Mouse (Mus musculus): ENCODE results near the gene Tlcd1. TPM values are rescaled to one million over a fixed set of nuclear protein-coding genes. Genes with fewer than 3 reads are reported as not detected.

Tlcd1 gene
- polyA plus RNA-seq, 1 experiment from 2014 or later: 14.7 TPM

DNA sequence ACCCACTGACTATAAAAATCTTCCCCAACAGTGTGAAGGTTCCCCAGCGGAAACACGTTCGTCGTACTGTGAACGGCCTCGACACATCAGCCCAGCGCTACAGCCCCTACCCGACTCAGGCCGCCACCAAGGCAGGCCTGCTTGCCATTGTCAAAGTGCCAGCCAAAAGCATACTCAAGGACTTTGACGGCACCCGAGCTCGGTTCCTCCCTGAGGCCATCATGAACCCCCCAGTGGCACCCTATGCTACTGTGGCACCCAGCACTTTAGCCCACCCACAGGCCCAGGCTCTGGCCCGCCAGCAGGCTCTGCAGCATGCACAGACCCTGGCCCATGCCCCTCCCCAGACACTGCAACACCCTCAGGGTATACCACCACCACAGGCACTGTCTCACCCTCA, 22.7 kb upstream of the Tlcd1 start:
- 87% methylated on average over 13 of the region's 13 CpGs for WGBS
- Histone ChIP-seq H3K4me3 (ENCODE audit: control insufficient read depth in 1 of 2, insufficient read depth in 1 of 2, low read depth in 1 of 2, low read length in 2 of 2) (no peak overlapping the region), H3K9ac (ENCODE audit: low read length) (no peak overlapping the region), H3K27me3 (ENCODE audit: control insufficient read depth, insufficient read depth, low read length) (no peaks in the 10 kb centered on the region), H3K4me2 (ENCODE audit: low read length) (no peak overlapping the region), H3K4me1 (ENCODE audit: control insufficient read depth in 2 of 2, insufficient read depth in 2 of 2, low read length in 2 of 2) (peaks cover 0 to 8% of the 10 kb centered on the region in 2 experiments; a peak in 2 of 4 replicates), H3K27ac (replicated peaks in 1 of 2; ENCODE audit: control insufficient read depth in 1 of 2, insufficient read depth in 1 of 2, low read depth in 2 of 2, low read length in 2 of 2) (no peak overlapping the region), H3K36me3 (ENCODE audit: control insufficient read depth, insufficient read depth, low read length) (peaks cover 97% of the 10 kb centered on the region), H3K9me3 (ENCODE audit: control insufficient read depth, low read length) (no peaks in the 10 kb centered on the region)
- ATAC-seq (ENCODE audit: insufficient number of reproducible peaks, insufficient read depth, low FRiP score, low read depth): no peak

DNA sequence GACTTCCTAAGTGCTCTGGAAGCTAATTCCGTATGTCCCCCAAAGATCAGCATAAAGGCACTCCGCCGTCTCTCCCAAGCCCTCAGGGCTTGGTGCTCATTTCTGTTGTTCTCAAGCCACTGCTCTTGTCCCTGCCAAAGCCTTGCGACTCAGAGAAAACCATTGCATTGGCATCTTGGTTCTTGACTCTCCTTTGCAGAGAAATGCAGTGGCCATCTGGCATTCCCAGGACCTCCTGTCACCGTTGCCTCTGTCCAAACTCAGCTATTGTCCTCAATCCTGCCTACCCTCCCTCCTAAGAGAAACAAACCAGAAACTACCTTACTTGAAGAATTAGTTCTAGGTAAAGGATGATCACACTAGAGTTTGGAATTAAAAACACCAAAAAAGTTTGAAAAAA, 20.8 kb upstream of the Tlcd1 start:
- Histone ChIP-seq H3K9ac (ENCODE audit: low read length) (no peak overlapping the region), H3K36me3 (ENCODE audit: control insufficient read depth, insufficient read depth, low read length) (peaks cover 98% of the 10 kb centered on the region), H3K4me2 (ENCODE audit: low read length) (no peak overlapping the region), H3K4me3 (ENCODE audit: control insufficient read depth in 1 of 2, insufficient read depth in 1 of 2, low read depth in 1 of 2, low read length in 2 of 2) (no peak overlapping the region), H3K4me1 (ENCODE audit: control insufficient read depth in 2 of 2, insufficient read depth in 2 of 2, low read length in 2 of 2) (peaks cover 0 to 8% of the 10 kb centered on the region in 2 experiments; a peak in 2 of 4 replicates), H3K9me3 (ENCODE audit: control insufficient read depth, low read length) (no peaks in the 10 kb centered on the region), H3K27ac (replicated peaks in 1 of 2; ENCODE audit: control insufficient read depth in 1 of 2, insufficient read depth in 1 of 2, low read depth in 2 of 2, low read length in 2 of 2) (no peak overlapping the region), H3K27me3 (ENCODE audit: control insufficient read depth, insufficient read depth, low read length) (no peaks in the 10 kb centered on the region)
- ATAC-seq (ENCODE audit: insufficient number of reproducible peaks, insufficient read depth, low FRiP score, low read depth): no peak
- WGBS: 84% methylated on average over 5 of the region's 5 CpGs

DNA sequence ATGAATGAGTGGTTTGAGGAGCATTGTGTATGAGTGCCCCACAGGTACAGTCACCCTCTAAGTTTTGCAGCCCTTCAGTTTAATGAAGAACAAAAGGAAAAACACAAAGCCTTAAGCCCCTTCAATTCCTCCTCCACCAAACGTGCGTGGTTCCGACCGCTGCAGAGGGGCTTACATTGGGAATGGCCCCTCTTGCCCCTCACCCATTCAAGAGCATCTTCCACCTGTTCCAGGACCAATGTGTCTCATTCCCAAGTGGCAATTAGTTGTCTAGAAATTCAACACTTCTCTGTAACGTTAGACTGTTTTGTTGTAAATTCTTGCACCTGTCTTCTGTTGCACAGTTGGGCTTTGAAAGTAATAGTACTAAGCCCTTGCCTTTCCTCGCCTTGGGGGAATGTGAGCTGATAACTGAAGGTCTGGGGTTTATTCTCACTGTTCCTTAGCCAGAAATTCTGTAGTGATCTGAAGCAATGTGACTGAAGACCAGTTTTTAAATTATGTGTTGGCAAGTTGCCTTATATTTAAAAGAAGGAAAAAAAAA, 20.3 kb upstream of the Tlcd1 start:
- Histone ChIP-seq H3K27ac (replicated peaks in 1 of 2; ENCODE audit: control insufficient read depth in 1 of 2, insufficient read depth in 1 of 2, low read depth in 2 of 2, low read length in 2 of 2) (no peak overlapping the region), H3K27me3 (ENCODE audit: control insufficient read depth, insufficient read depth, low read length) (no peaks in the 10 kb centered on the region), H3K4me1 (ENCODE audit: control insufficient read depth in 2 of 2, insufficient read depth in 2 of 2, low read length in 2 of 2) (peaks cover 0 to 8% of the 10 kb centered on the region in 2 experiments; a peak in 2 of 4 replicates), H3K36me3 (ENCODE audit: control insufficient read depth, insufficient read depth, low read length) (peaks cover 98% of the 10 kb centered on the region), H3K4me3 (ENCODE audit: control insufficient read depth in 1 of 2, insufficient read depth in 1 of 2, low read depth in 1 of 2, low read length in 2 of 2) (no peak overlapping the region), H3K9ac (ENCODE audit: low read length) (no peak overlapping the region), H3K4me2 (ENCODE audit: low read length) (no peak overlapping the region), H3K9me3 (ENCODE audit: control insufficient read depth, low read length) (no peaks in the 10 kb centered on the region)
- WGBS: 75% methylated on average over 6 of the region's 6 CpGs
- ATAC-seq (ENCODE audit: insufficient number of reproducible peaks, insufficient read depth, low FRiP score, low read depth): no peak

DNA sequence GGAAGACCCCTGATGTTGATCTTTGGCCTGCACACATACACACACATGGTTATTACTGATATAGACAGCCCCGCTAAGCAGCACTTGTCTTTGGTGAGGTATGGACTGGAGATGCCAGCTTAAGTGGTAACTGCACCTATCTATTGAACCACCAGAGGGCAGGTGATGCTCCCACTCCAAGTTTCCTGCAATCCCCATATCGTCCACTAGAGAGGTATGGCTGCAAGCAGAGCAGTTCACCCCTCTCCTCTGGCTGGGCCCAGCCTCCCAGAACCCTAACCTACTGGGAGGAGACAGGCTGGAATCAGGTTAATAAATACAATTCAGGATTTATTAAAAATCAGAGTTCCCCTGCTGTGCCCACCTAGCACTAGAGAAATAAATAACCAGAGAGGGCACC, 17.4 kb upstream of the Tlcd1 start:
- ATAC-seq (ENCODE audit: insufficient number of reproducible peaks, insufficient read depth, low FRiP score, low read depth): no peak
- Histone ChIP-seq H3K36me3 (ENCODE audit: control insufficient read depth, insufficient read depth, low read length) (peaks cover 84% of the 10 kb centered on the region), H3K4me1 (ENCODE audit: control insufficient read depth in 2 of 2, insufficient read depth in 2 of 2, low read length in 2 of 2) (peaks cover 7 to 22% of the 10 kb centered on the region in 2 experiments; a peak in 3 of 4 replicates), H3K9me3 (ENCODE audit: control insufficient read depth, low read length) (no peaks in the 10 kb centered on the region), H3K4me2 (ENCODE audit: low read length) (no peak overlapping the region), H3K4me3 (ENCODE audit: control insufficient read depth in 1 of 2, insufficient read depth in 1 of 2, low read depth in 1 of 2, low read length in 2 of 2) (no peak overlapping the region), H3K27me3 (ENCODE audit: control insufficient read depth, insufficient read depth, low read length) (no peaks in the 10 kb centered on the region), H3K27ac (replicated peaks in 1 of 2; ENCODE audit: control insufficient read depth in 1 of 2, insufficient read depth in 1 of 2, low read depth in 2 of 2, low read length in 2 of 2) (no peak overlapping the region), H3K9ac (ENCODE audit: low read length) (no peak overlapping the region)
- WGBS: 10% methylated on average over 2 of the region's 2 CpGs

DNA sequence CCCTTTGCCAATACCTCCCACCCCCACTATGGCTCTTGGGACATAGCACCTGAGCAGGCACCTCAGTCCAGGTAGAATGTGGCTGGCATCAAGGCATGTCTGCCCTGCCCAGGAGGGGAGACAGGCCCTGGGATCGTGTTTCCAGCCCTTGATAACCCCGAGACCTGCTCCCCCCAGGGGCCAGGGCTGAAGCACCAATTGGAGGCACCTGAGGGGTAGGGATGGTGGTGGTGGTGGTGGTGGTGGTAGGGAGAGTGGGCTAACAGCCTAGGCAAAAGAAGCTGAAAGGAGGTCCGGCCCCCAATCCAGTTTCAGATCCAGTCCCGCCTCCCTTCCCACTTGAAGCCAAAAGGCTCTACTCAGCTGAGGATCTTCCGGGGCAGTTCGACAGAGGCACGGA, 17.0 kb upstream of the Tlcd1 start:
- H3K4me1 ChIP-seq (ENCODE audit: control insufficient read depth in 2 of 2, insufficient read depth in 2 of 2, low read length in 2 of 2): peaks cover 7 to 23% of the 10 kb centered on the region in 2 experiments; a peak in 3 of 4 replicates
- no peak overlapping the region for H3K9ac ChIP-seq (ENCODE audit: low read length)
- H3K27me3 ChIP-seq (ENCODE audit: control insufficient read depth, insufficient read depth, low read length): no peaks in the 10 kb centered on the region
- no peak for ATAC-seq (ENCODE audit: insufficient number of reproducible peaks, insufficient read depth, low FRiP score, low read depth)
- H3K36me3 ChIP-seq (ENCODE audit: control insufficient read depth, insufficient read depth, low read length): peaks cover 80% of the 10 kb centered on the region
- H3K4me2 ChIP-seq (ENCODE audit: low read length): no peak overlapping the region
- H3K27ac ChIP-seq (replicated peaks in 1 of 2; ENCODE audit: control insufficient read depth in 1 of 2, insufficient read depth in 1 of 2, low read depth in 2 of 2, low read length in 2 of 2): no peak overlapping the region
- WGBS: 84% methylated on average over 7 of the region's 7 CpGs
- no peak overlapping the region for H3K4me3 ChIP-seq (ENCODE audit: control insufficient read depth in 1 of 2, insufficient read depth in 1 of 2, low read depth in 1 of 2, low read length in 2 of 2)
- H3K9me3 ChIP-seq (ENCODE audit: control insufficient read depth, low read length): no peaks in the 10 kb centered on the region

DNA sequence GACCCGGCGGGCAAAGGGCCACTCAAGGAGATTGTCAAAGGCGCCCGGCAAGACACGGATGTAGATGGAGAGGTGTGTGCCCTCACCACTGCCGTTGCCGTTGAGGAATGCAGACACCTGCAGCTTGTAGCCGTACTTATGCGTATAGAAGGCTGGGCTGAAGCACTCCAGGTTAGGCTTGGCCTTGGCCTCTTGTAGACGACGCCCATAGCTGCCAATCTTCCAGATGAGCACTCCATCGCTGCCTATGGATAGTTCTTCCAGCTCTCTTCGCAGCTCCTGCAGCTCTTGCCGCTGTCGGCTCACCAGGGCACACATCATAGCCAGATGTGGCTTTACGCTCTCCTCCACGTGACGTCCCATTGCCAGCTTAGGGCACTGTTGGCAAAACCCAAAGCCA, 16.3 kb upstream of the Tlcd1 start:
- no peak for ATAC-seq (ENCODE audit: insufficient number of reproducible peaks, insufficient read depth, low FRiP score, low read depth)
- no peaks in the 10 kb centered on the region for H3K27me3 ChIP-seq (ENCODE audit: control insufficient read depth, insufficient read depth, low read length)
- H3K9ac ChIP-seq (ENCODE audit: low read length): no peak overlapping the region
- H3K9me3 ChIP-seq (ENCODE audit: control insufficient read depth, low read length): no peaks in the 10 kb centered on the region
- no peak overlapping the region for H3K27ac ChIP-seq (replicated peaks in 1 of 2; ENCODE audit: control insufficient read depth in 1 of 2, insufficient read depth in 1 of 2, low read depth in 2 of 2, low read length in 2 of 2)
- no peak overlapping the region for H3K4me2 ChIP-seq (ENCODE audit: low read length)
- no peak overlapping the region for H3K4me3 ChIP-seq (ENCODE audit: control insufficient read depth in 1 of 2, insufficient read depth in 1 of 2, low read depth in 1 of 2, low read length in 2 of 2)
- H3K4me1 ChIP-seq (ENCODE audit: control insufficient read depth in 2 of 2, insufficient read depth in 2 of 2, low read length in 2 of 2): peaks cover 7 to 23% of the 10 kb centered on the region in 2 experiments; a peak in 3 of 4 replicates
- peaks cover 74% of the 10 kb centered on the region for H3K36me3 ChIP-seq (ENCODE audit: control insufficient read depth, insufficient read depth, low read length)
- 87% methylated on average over 18 of the region's 18 CpGs for WGBS

DNA sequence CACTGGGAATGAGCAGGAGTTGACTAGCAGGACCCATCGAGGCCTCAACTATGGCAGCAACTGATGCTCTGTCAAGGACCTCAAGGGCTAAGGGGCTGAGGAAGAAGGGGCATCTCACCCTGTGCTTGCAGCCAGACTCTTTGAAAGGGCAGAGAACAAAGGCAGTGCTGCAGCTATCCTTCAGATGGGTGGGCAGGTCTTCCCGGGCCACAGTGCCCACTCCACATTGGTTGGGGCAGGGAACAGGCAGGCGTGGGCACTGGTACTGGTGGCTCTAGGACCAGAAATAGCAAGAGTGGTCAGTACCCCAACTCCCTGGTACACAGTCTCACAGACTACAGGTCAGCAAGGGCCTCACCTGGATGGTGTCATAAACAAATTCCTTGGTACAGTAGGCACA, 15.8 kb upstream of the Tlcd1 start:
- no peak for ATAC-seq (ENCODE audit: insufficient number of reproducible peaks, insufficient read depth, low FRiP score, low read depth)
- Histone ChIP-seq H3K4me3 (ENCODE audit: control insufficient read depth in 1 of 2, insufficient read depth in 1 of 2, low read depth in 1 of 2, low read length in 2 of 2) (no peak overlapping the region), H3K27me3 (ENCODE audit: control insufficient read depth, insufficient read depth, low read length) (no peaks in the 10 kb centered on the region), H3K4me1 (ENCODE audit: control insufficient read depth in 2 of 2, insufficient read depth in 2 of 2, low read length in 2 of 2) (peaks cover 7 to 23% of the 10 kb centered on the region in 2 experiments; a peak in 3 of 4 replicates), H3K36me3 (ENCODE audit: control insufficient read depth, insufficient read depth, low read length) (peaks cover 68% of the 10 kb centered on the region), H3K27ac (replicated peaks in 1 of 2; ENCODE audit: control insufficient read depth in 1 of 2, insufficient read depth in 1 of 2, low read depth in 2 of 2, low read length in 2 of 2) (no peak overlapping the region), H3K9ac (ENCODE audit: low read length) (no peak overlapping the region), H3K9me3 (ENCODE audit: control insufficient read depth, low read length) (no peaks in the 10 kb centered on the region), H3K4me2 (ENCODE audit: low read length) (no peak overlapping the region)
- 84% methylated on average over 3 of the region's 3 CpGs for WGBS

DNA sequence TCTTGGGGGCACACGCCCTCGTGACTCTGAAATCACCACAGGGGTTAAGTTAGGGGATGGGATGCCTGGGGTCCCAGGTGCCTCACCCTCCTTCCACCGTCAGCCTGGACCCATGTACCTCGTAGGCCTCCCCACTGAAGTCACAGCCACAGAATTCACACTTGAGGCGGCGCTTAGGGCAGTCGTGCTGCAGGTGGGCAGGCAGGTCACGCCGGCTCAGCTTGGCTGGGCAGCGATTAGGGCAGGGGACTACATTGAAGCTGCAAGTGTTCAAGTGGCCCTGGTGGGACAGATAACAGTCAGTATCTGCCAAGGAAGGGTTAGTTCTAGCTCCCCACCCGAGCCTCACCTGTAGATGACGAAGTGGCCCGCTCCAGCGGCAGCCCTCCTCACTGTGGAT, 15.3 kb upstream of the Tlcd1 start:
- peaks cover 64% of the 10 kb centered on the region for H3K36me3 ChIP-seq (ENCODE audit: control insufficient read depth, insufficient read depth, low read length)
- H3K27me3 ChIP-seq (ENCODE audit: control insufficient read depth, insufficient read depth, low read length): no peaks in the 10 kb centered on the region
- H3K4me1 ChIP-seq (ENCODE audit: control insufficient read depth in 2 of 2, insufficient read depth in 2 of 2, low read length in 2 of 2): peaks cover 11 to 27% of the 10 kb centered on the region in 2 experiments; a peak in 3 of 4 replicates
- no peaks in the 10 kb centered on the region for H3K9me3 ChIP-seq (ENCODE audit: control insufficient read depth, low read length)
- 84% methylated on average over 14 of the region's 14 CpGs for WGBS
- H3K4me3 ChIP-seq (ENCODE audit: control insufficient read depth in 1 of 2, insufficient read depth in 1 of 2, low read depth in 1 of 2, low read length in 2 of 2): no peak overlapping the region
- ATAC-seq (ENCODE audit: insufficient number of reproducible peaks, insufficient read depth, low FRiP score, low read depth): no peak
- no peak overlapping the region for H3K27ac ChIP-seq (replicated peaks in 1 of 2; ENCODE audit: control insufficient read depth in 1 of 2, insufficient read depth in 1 of 2, low read depth in 2 of 2, low read length in 2 of 2)
- H3K9ac ChIP-seq (ENCODE audit: low read length): no peak overlapping the region
- no peak overlapping the region for H3K4me2 ChIP-seq (ENCODE audit: low read length)
